Mouse (Mus musculus): Measurements from ENCODE around the gene Arhgap40. TPM values are rescaled to one million over a fixed set of nuclear protein-coding genes. Genes with fewer than 3 reads are reported as not detected.

Gene Arhgap40
- polyA plus RNA-seq, 1 experiment = not detected

GRCm38 (mm10) chr2:158591286-158591685, 78.7 kb downstream of the Arhgap40 start:
- no peak overlapping the region for H3K4me3 ChIP-seq
- no peak overlapping the region for H3ac ChIP-seq (ENCODE audit: control insufficient read depth, insufficient read length)
- peaks cover 8% of the 10 kb centered on the region for H3K27me3 ChIP-seq (ENCODE audit: control insufficient read depth, insufficient read depth, insufficient read length)
- no peak overlapping the region for H3K4me2 ChIP-seq (ENCODE audit: low read depth)
- H3K79me2 ChIP-seq (ENCODE audit: control insufficient read depth, insufficient read depth) = no peaks in the 10 kb centered on the region
- no peaks in the 10 kb centered on the region for H3K36me3 ChIP-seq (ENCODE audit: control insufficient read depth, insufficient read depth)
- TF ChIP-seq POLR2A (IDR thresholded peaks at IDR 0.05; ENCODE audit: insufficient read length, low read depth) (no peak), MYOG (IDR thresholded peaks at IDR 0.05; ENCODE audit: control insufficient read depth in 1 of 3, insufficient read depth in 1 of 3, insufficient read length in 2 of 3, low read depth in 2 of 3) (no peak), MYOD1 (IDR thresholded peaks at IDR 0.05; ENCODE audit: control insufficient read depth in 1 of 3, insufficient read length in 2 of 3, low read depth in 2 of 3) (no peak), TCF3 (IDR thresholded peaks at IDR 0.05; ENCODE audit: insufficient read length, low read depth) (no peak), USF1 (IDR thresholded peaks at IDR 0.05; ENCODE audit: low read depth) (no peak), E2F4 (IDR thresholded peaks at IDR 0.05; ENCODE audit: insufficient read depth) (no peak), REST (IDR thresholded peaks at IDR 0.05; ENCODE audit: insufficient read depth, insufficient read length) (no peak), CEBPB (IDR thresholded peaks at IDR 0.05; ENCODE audit: insufficient read depth, poor library complexity, severe bottlenecking) (no peak), POLR2AphosphoS2 (IDR thresholded peaks at IDR 0.05; ENCODE audit: insufficient read length, low read depth) (no peak), MAX (IDR thresholded peaks at IDR 0.05; ENCODE audit: low read depth) (no peak), SRF (IDR thresholded peaks at IDR 0.05; ENCODE audit: control insufficient read depth, insufficient read length, low read depth) (no peak), TCF12 (IDR thresholded peaks at IDR 0.05; ENCODE audit: insufficient read depth, poor library complexity, severe bottlenecking) (no peak)

GRCm38 (mm10) chr2:158593371-158593770, 80.8 kb downstream of the Arhgap40 start:
- H3K4me2 ChIP-seq (ENCODE audit: low read depth) = no peak overlapping the region
- no peak overlapping the region for H3K4me3 ChIP-seq
- H3K27me3 ChIP-seq (ENCODE audit: control insufficient read depth, insufficient read depth, insufficient read length) = peaks cover 10% of the 10 kb centered on the region
- TF ChIP-seq TCF3 (IDR thresholded peaks at IDR 0.05; ENCODE audit: insufficient read length, low read depth) = no peak
- no peak for TF ChIP-seq REST (IDR thresholded peaks at IDR 0.05; ENCODE audit: insufficient read depth, insufficient read length)
- no peak for TF ChIP-seq MAX (IDR thresholded peaks at IDR 0.05; ENCODE audit: low read depth)
- TF ChIP-seq E2F4 (IDR thresholded peaks at IDR 0.05; ENCODE audit: insufficient read depth) = no peak
- TF ChIP-seq POLR2AphosphoS2 (IDR thresholded peaks at IDR 0.05; ENCODE audit: insufficient read length, low read depth) = no peak
- TF ChIP-seq MYOG (IDR thresholded peaks at IDR 0.05; ENCODE audit: control insufficient read depth in 1 of 3, insufficient read depth in 1 of 3, insufficient read length in 2 of 3, low read depth in 2 of 3) = no peak
- no peak for TF ChIP-seq SRF (IDR thresholded peaks at IDR 0.05; ENCODE audit: control insufficient read depth, insufficient read length, low read depth)
- TF ChIP-seq POLR2A (IDR thresholded peaks at IDR 0.05; ENCODE audit: insufficient read length, low read depth) = no peak
- no peaks in the 10 kb centered on the region for H3K36me3 ChIP-seq (ENCODE audit: control insufficient read depth, insufficient read depth)
- no peaks in the 10 kb centered on the region for H3K79me2 ChIP-seq (ENCODE audit: control insufficient read depth, insufficient read depth)
- no peak overlapping the region for H3ac ChIP-seq (ENCODE audit: control insufficient read depth, insufficient read length)

GRCm38 (mm10) chr2:158595103-158595502, 82.5 kb downstream of the Arhgap40 start:
- TF ChIP-seq USF1 (IDR thresholded peaks at IDR 0.05; ENCODE audit: low read depth) (no peak), REST (IDR thresholded peaks at IDR 0.05; ENCODE audit: insufficient read depth, insufficient read length) (peak; percentile 80)
- peaks cover 10% of the 10 kb centered on the region for H3K27me3 ChIP-seq (ENCODE audit: control insufficient read depth, insufficient read depth, insufficient read length)
- no peak overlapping the region for H3ac ChIP-seq (ENCODE audit: control insufficient read depth, insufficient read length)
- no peak overlapping the region for H3K4me3 ChIP-seq
- no peak overlapping the region for H3K4me2 ChIP-seq (ENCODE audit: low read depth)
- H3K79me2 ChIP-seq (ENCODE audit: control insufficient read depth, insufficient read depth) = no peaks in the 10 kb centered on the region
- H3K36me3 ChIP-seq (ENCODE audit: control insufficient read depth, insufficient read depth) = no peaks in the 10 kb centered on the region

GRCm38 (mm10) chr2:158595577-158595976, 83.0 kb downstream of the Arhgap40 start:
- Histone ChIP-seq H3K4me3 (no peak overlapping the region), H3K36me3 (ENCODE audit: control insufficient read depth, insufficient read depth) (no peaks in the 10 kb centered on the region), H3K4me2 (ENCODE audit: low read depth) (no peak overlapping the region), H3K79me2 (ENCODE audit: control insufficient read depth, insufficient read depth) (no peaks in the 10 kb centered on the region), H3K27me3 (ENCODE audit: control insufficient read depth, insufficient read depth, insufficient read length) (peaks cover 11% of the 10 kb centered on the region), H3ac (ENCODE audit: control insufficient read depth, insufficient read length) (no peak overlapping the region)
- TF ChIP-seq MYOD1 (IDR thresholded peaks at IDR 0.05; ENCODE audit: control insufficient read depth in 1 of 3, insufficient read length in 2 of 3, low read depth in 2 of 3) (no peak), CEBPB (IDR thresholded peaks at IDR 0.05; ENCODE audit: insufficient read depth, poor library complexity, severe bottlenecking) (no peak)

- no peak overlapping the region for H3K4me2 ChIP-seq (ENCODE audit: low read depth)
- H3K27me3 ChIP-seq (ENCODE audit: control insufficient read depth, insufficient read depth, insufficient read length) = peaks cover 13% of the 10 kb centered on the region
- H3ac ChIP-seq (ENCODE audit: control insufficient read depth, insufficient read length) = no peak overlapping the region
- H3K4me3 ChIP-seq = no peak overlapping the region
- TF ChIP-seq TCF3 (IDR thresholded peaks at IDR 0.05; ENCODE audit: insufficient read length, low read depth) (no peak), CEBPB (IDR thresholded peaks at IDR 0.05; ENCODE audit: insufficient read depth, poor library complexity, severe bottlenecking) (no peak), MAX (IDR thresholded peaks at IDR 0.05; ENCODE audit: low read depth) (no peak), POLR2A (IDR thresholded peaks at IDR 0.05; ENCODE audit: insufficient read length, low read depth) (no peak), E2F4 (IDR thresholded peaks at IDR 0.05; ENCODE audit: insufficient read depth) (no peak), POLR2AphosphoS2 (IDR thresholded peaks at IDR 0.05; ENCODE audit: insufficient read length, low read depth) (no peak), USF1 (IDR thresholded peaks at IDR 0.05; ENCODE audit: low read depth) (no peak), REST (IDR thresholded peaks at IDR 0.05; ENCODE audit: insufficient read depth, insufficient read length) (no peak), TCF12 (IDR thresholded peaks at IDR 0.05; ENCODE audit: insufficient read depth, poor library complexity, severe bottlenecking) (no peak), MYOG (IDR thresholded peaks at IDR 0.05; ENCODE audit: control insufficient read depth in 1 of 3, insufficient read depth in 1 of 3, insufficient read length in 2 of 3, low read depth in 2 of 3) (no peak), MYOD1 (IDR thresholded peaks at IDR 0.05; ENCODE audit: control insufficient read depth in 1 of 3, insufficient read length in 2 of 3, low read depth in 2 of 3) (no peak), SRF (IDR thresholded peaks at IDR 0.05; ENCODE audit: control insufficient read depth, insufficient read length, low read depth) (no peak)
- no peaks in the 10 kb centered on the region for H3K79me2 ChIP-seq (ENCODE audit: control insufficient read depth, insufficient read depth)
- no peaks in the 10 kb centered on the region for H3K36me3 ChIP-seq (ENCODE audit: control insufficient read depth, insufficient read depth)
These were observed 84.2 kb downstream of the Arhgap40 start for GRCm38 (mm10) chr2:158596803-158597202.

Other genes starting within 250 kb of the Arhgap40 start
- 0.11 TPM for gene Lbp, start 206.3 kb upstream of the Arhgap40 start, polyA plus RNA-seq (2012; fragmentation: generic; extraction: Trizol)
- gene Snhg11, start 137.2 kb upstream of the Arhgap40 start, polyA plus RNA-seq (2012; fragmentation: generic; extraction: Trizol) = not detected
- gene Ralgapb, start 102.9 kb upstream of the Arhgap40 start, polyA plus RNA-seq (2012; fragmentation: generic; extraction: Trizol) = 10.8 TPM
- not detected for gene Adig, start 10.2 kb upstream of the Arhgap40 start, polyA plus RNA-seq (2012; fragmentation: generic; extraction: Trizol)
- not detected for gene Slc32a1, start 98.0 kb downstream of the Arhgap40 start, polyA plus RNA-seq (2012; fragmentation: generic; extraction: Trizol)
- 6.5 TPM for gene Actr5, start 112.1 kb downstream of the Arhgap40 start, polyA plus RNA-seq (2012; fragmentation: generic; extraction: Trizol)
- gene Ppp1r16b, start 152.6 kb downstream of the Arhgap40 start, polyA plus RNA-seq (2012; fragmentation: generic; extraction: Trizol) = 0.05 TPM

Data from myocyte (in vitro differentiated cells).